Mouse (Mus musculus): ENCODE results near the gene Pcolce2. TPM values are rescaled to one million over a fixed set of nuclear protein-coding genes. Genes with fewer than 3 reads are reported as not detected.

Pcolce2 gene
- polyA plus RNA-seq (2016; fragmentation: Nextera tagmentation; extraction: Ambion mirVana) = 2.9 and 3.2 TPM in 2 replicates

GRCm38 (mm10) chr9:95637271-95638181 lies at the start of gene Pcolce2:
Gene Pcolce2 (plus strand): TSS chr9:95637601.
- H3K9me3 ChIP-seq (replicated peaks) = no peaks in the 10 kb centered on the region
- H3K36me3 ChIP-seq = no peaks in the 10 kb centered on the region
- WGBS = under 1% methylated on average over 66 of the region's 71 CpGs
- H3K4me3 ChIP-seq = peak within 1 kb of the TSS; percentile 77
- peaks cover 42% of the 10 kb centered on the region for H3K27me3 ChIP-seq (ENCODE audit: low read depth, poor library complexity, severe bottlenecking)
- DNase-seq (ENCODE audit: low spot score) = peak; percentile 77
- peaks cover 15% of the 10 kb centered on the region for H3K4me1 ChIP-seq
- H3K27ac ChIP-seq (replicated peaks) = peak within 1 kb of the TSS; percentile 94

GRCm38 (mm10) chr9:95588070-95588469 lies 49.3 kb upstream of the Pcolce2 start:
- no peak for DNase-seq (ENCODE audit: low spot score)
- Histone ChIP-seq H3K36me3 (no peaks in the 10 kb centered on the region), H3K27me3 (ENCODE audit: low read depth, poor library complexity, severe bottlenecking) (peaks cover 7% of the 10 kb centered on the region; the same call in 1 of the 2 replicates), H3K4me1 (no peaks in the 10 kb centered on the region), H3K27ac (replicated peaks) (no peak overlapping the region), H3K4me3 (no peak overlapping the region), H3K9me3 (replicated peaks) (no peaks in the 10 kb centered on the region)
- 89% methylated on average over 7 of the region's 7 CpGs for WGBS

GRCm38 (mm10) chr9:95594291-95594690 lies 43.1 kb upstream of the Pcolce2 start:
- H3K27ac ChIP-seq (replicated peaks) = no peak overlapping the region
- no peaks in the 10 kb centered on the region for H3K9me3 ChIP-seq (replicated peaks)
- no peaks in the 10 kb centered on the region for H3K4me1 ChIP-seq
- H3K27me3 ChIP-seq (ENCODE audit: low read depth, poor library complexity, severe bottlenecking) = peaks cover 8% of the 10 kb centered on the region; the same call in 1 of the 2 replicates
- H3K4me3 ChIP-seq = no peak overlapping the region
- WGBS = 93% methylated on average over 4 of the region's 4 CpGs
- no peaks in the 10 kb centered on the region for H3K36me3 ChIP-seq
- no peak for DNase-seq (ENCODE audit: low spot score)

- no peak for DNase-seq (ENCODE audit: low spot score)
- Histone ChIP-seq H3K4me3 (no peak overlapping the region), H3K4me1 (no peaks in the 10 kb centered on the region), H3K36me3 (no peaks in the 10 kb centered on the region), H3K27me3 (ENCODE audit: low read depth, poor library complexity, severe bottlenecking) (peaks cover 8% of the 10 kb centered on the region; the same call in 1 of the 2 replicates), H3K9me3 (replicated peaks) (no peaks in the 10 kb centered on the region), H3K27ac (replicated peaks) (no peak overlapping the region)
- WGBS = 66% methylated on average over 13 of the region's 13 CpGs
These were observed 39.8 kb upstream of the Pcolce2 start for GRCm38 (mm10) chr9:95597466-95598178.

- H3K4me3 ChIP-seq = no peak overlapping the region
- no peak for DNase-seq (ENCODE audit: low spot score)
- 64% methylated on average over 19 of the region's 19 CpGs for WGBS
These were observed 39.2 kb upstream of the Pcolce2 start for GRCm38 (mm10) chr9:95598179-95598721.

GRCm38 (mm10) chr9:95599399-95599798 lies 38.0 kb upstream of the Pcolce2 start:
- no peak for DNase-seq (ENCODE audit: low spot score)
- H3K9me3 ChIP-seq (replicated peaks) = no peaks in the 10 kb centered on the region
- no peaks in the 10 kb centered on the region for H3K36me3 ChIP-seq
- H3K27ac ChIP-seq (replicated peaks) = no peak overlapping the region
- no peak overlapping the region for H3K4me3 ChIP-seq
- 83% methylated on average over 4 of the region's 4 CpGs for WGBS
- no peaks in the 10 kb centered on the region for H3K4me1 ChIP-seq
- peaks cover 8% of the 10 kb centered on the region; the same call in 1 of the 2 replicates for H3K27me3 ChIP-seq (ENCODE audit: low read depth, poor library complexity, severe bottlenecking)

More at GRCm38 (mm10) chr9:95598179-95598721, 39.2 kb upstream of the Pcolce2 start:
- Histone ChIP-seq H3K27me3 (ENCODE audit: low read depth, poor library complexity, severe bottlenecking) (peaks cover 8% of the 10 kb centered on the region; the same call in 1 of the 2 replicates), H3K36me3 (no peaks in the 10 kb centered on the region), H3K27ac (replicated peaks) (no peak overlapping the region), H3K4me1 (no peaks in the 10 kb centered on the region), H3K9me3 (replicated peaks) (no peaks in the 10 kb centered on the region)

- H3K4me1 ChIP-seq = no peaks in the 10 kb centered on the region
- 80% methylated on average over 3 of the region's 3 CpGs for WGBS
- no peak overlapping the region for H3K27ac ChIP-seq (replicated peaks)
- no peaks in the 10 kb centered on the region for H3K36me3 ChIP-seq
- peaks cover 8% of the 10 kb centered on the region; the same call in 1 of the 2 replicates for H3K27me3 ChIP-seq (ENCODE audit: low read depth, poor library complexity, severe bottlenecking)
- H3K4me3 ChIP-seq = no peak overlapping the region
- no peak for DNase-seq (ENCODE audit: low spot score)
- H3K9me3 ChIP-seq (replicated peaks) = no peaks in the 10 kb centered on the region
These were observed 34.6 kb upstream of the Pcolce2 start for GRCm38 (mm10) chr9:95602849-95603248.

GRCm38 (mm10) chr9:95603316-95603715 lies 34.1 kb upstream of the Pcolce2 start:
- peaks cover 6% of the 10 kb centered on the region; the same call in 1 of the 2 replicates for H3K27me3 ChIP-seq (ENCODE audit: low read depth, poor library complexity, severe bottlenecking)
- no peak for DNase-seq (ENCODE audit: low spot score)
- no peak overlapping the region for H3K4me3 ChIP-seq
- WGBS = 88% methylated on average over 9 of the region's 9 CpGs
- no peak overlapping the region for H3K27ac ChIP-seq (replicated peaks)
- no peaks in the 10 kb centered on the region for H3K4me1 ChIP-seq
- H3K36me3 ChIP-seq = no peaks in the 10 kb centered on the region
- no peaks in the 10 kb centered on the region for H3K9me3 ChIP-seq (replicated peaks)

- no peaks in the 10 kb centered on the region for H3K4me1 ChIP-seq
- no peak overlapping the region for H3K27ac ChIP-seq (replicated peaks)
- 63% methylated on average over 5 of the region's 5 CpGs for WGBS
- H3K4me3 ChIP-seq = no peak overlapping the region
- DNase-seq (ENCODE audit: low spot score) = no peak
- H3K27me3 ChIP-seq (ENCODE audit: low read depth, poor library complexity, severe bottlenecking) = no peaks in the 10 kb centered on the region
- H3K36me3 ChIP-seq = no peaks in the 10 kb centered on the region
- no peaks in the 10 kb centered on the region for H3K9me3 ChIP-seq (replicated peaks)
These were observed 30.2 kb upstream of the Pcolce2 start for GRCm38 (mm10) chr9:95607196-95607595.

GRCm38 (mm10) chr9:95612246-95612768 lies 25.1 kb upstream of the Pcolce2 start:
- Histone ChIP-seq H3K27me3 (ENCODE audit: low read depth, poor library complexity, severe bottlenecking) (0 out of 2 replicates have a peak, but pooled peaks cover 4% of the 10 kb centered on the region), H3K9me3 (replicated peaks) (no peaks in the 10 kb centered on the region), H3K4me3 (no peak overlapping the region), H3K27ac (replicated peaks) (no peak overlapping the region), H3K4me1 (peaks cover 11% of the 10 kb centered on the region), H3K36me3 (no peaks in the 10 kb centered on the region)
- DNase-seq (ENCODE audit: low spot score) = no peak
- 86% methylated on average over 8 of the region's 8 CpGs for WGBS

- peak; percentile 22 for DNase-seq (ENCODE audit: low spot score)
- Histone ChIP-seq H3K4me1 (peaks cover 11% of the 10 kb centered on the region), H3K27ac (replicated peaks) (no peak overlapping the region; the same call in 1 of the 2 replicates), H3K27me3 (ENCODE audit: low read depth, poor library complexity, severe bottlenecking) (0 out of 2 replicates have a peak, but pooled peaks cover 4% of the 10 kb centered on the region), H3K9me3 (replicated peaks) (no peaks in the 10 kb centered on the region), H3K4me3 (peak overlapping the region; percentile 14; the same call in 1 of the 2 replicates), H3K36me3 (no peaks in the 10 kb centered on the region)
- WGBS = 25% methylated on average over 9 of the region's 9 CpGs
These were observed 23.8 kb upstream of the Pcolce2 start for GRCm38 (mm10) chr9:95613426-95614127.
